Mouse (Mus musculus): ENCODE measurements at regions not wholly inside any gene's neighbourhood (a gene's known extent, or its start where the extent isn't known, plus 50 kb on each side); places are given as distances from the start of the nearest gene placed in this dataset.
A peak's percentile ranks its signal among the peaks of the same experiment; 100 is the strongest.

GRCm38 (mm10) chr10:102943156-102943555 lies 86.9 kb downstream of the Alx1 start:
- no peak for DNase-seq
- intact Hi-C loops (cut with DNase I): no loop called here

GRCm38 (mm10) chr10:102940823-102941519 lies 89.0 kb downstream of the Alx1 start:
- intact Hi-C loops (cut with DNase I): no loop called here

GRCm38 (mm10) chr10:102931445-102931844 lies 98.6 kb downstream of the Alx1 start:
- no peak for DNase-seq
- intact Hi-C loops (cut with DNase I): no loop called here

More at GRCm38 (mm10) chr10:102940823-102941519, 89.0 kb downstream of the Alx1 start:
- DNase-seq: no peak

GRCm38 (mm10) chr10:102928651-102929050 lies 101.4 kb downstream of the Alx1 start:
- intact Hi-C loops (cut with DNase I): no loop called here
- DNase-seq: no peak

GRCm38 (mm10) chr10:102897368-102897767 lies 132.6 kb downstream of the Alx1 start:
- DNase-seq: no peak
- intact Hi-C loops (cut with DNase I): no loop called here

GRCm38 (mm10) chr10:102895952-102896351 lies 134.1 kb downstream of the Alx1 start:
- intact Hi-C loops (cut with DNase I): no loop called here
- no peak for DNase-seq

GRCm38 (mm10) chr10:102892373-102892772 lies 137.6 kb downstream of the Alx1 start:
- DNase-seq: no peak
- intact Hi-C loops (cut with DNase I): no loop called here

- intact Hi-C loops (cut with DNase I): no loop called here
- no peak for DNase-seq
Measured at GRCm38 (mm10) chr10:102889709-102890108, 140.3 kb downstream of the Alx1 start.

GRCm38 (mm10) chr10:102881824-102882438 lies 148.1 kb downstream of the Alx1 start:
- intact Hi-C loops (cut with DNase I): no loop called here
- DNase-seq: no peak

GRCm38 (mm10) chr10:102878010-102878409 lies 152.0 kb downstream of the Alx1 start:
- DNase-seq: peak in 1 of 2 experiments; percentile 2
- intact Hi-C loops (cut with DNase I): loop anchor here (2.0 kb wide), 1 partner anchor 429 kb away; no protein-coding TSS in a partner anchor

- intact Hi-C loops (cut with DNase I): no loop called here
- DNase-seq: no peak
Measured at GRCm38 (mm10) chr10:102876946-102877345, 153.1 kb downstream of the Alx1 start.

- DNase-seq: no peak
- intact Hi-C loops (cut with DNase I): no loop called here
Measured at GRCm38 (mm10) chr10:102866920-102867319, 163.1 kb downstream of the Alx1 start.

- intact Hi-C loops (cut with DNase I): loop anchor here (5.0 kb wide), 1 partner anchor 384 kb away; no protein-coding TSS in a partner anchor
- no peak for DNase-seq
Measured at GRCm38 (mm10) chr10:102836567-102837224, 193.3 kb downstream of the Alx1 start.

GRCm38 (mm10) chr10:102835814-102836213 lies 194.2 kb downstream of the Alx1 start:
- intact Hi-C loops (cut with DNase I): loop anchor here (5.0 kb wide), 1 partner anchor 384 kb away; no protein-coding TSS in a partner anchor
- DNase-seq: no peak

- DNase-seq: no peak
- intact Hi-C loops (cut with DNase I): no loop called here
Measured at GRCm38 (mm10) chr10:102829606-102830005, 200.4 kb downstream of the Alx1 start.

- intact Hi-C loops (cut with DNase I): loop anchor here (1.0 to 2.0 kb wide), 4 partner anchors 88 to 375 kb away; partner anchors contain the start of gene Nts
- DNase-seq: no peak
Measured at GRCm38 (mm10) chr10:102823434-102823833, 206.6 kb downstream of the Alx1 start.

GRCm38 (mm10) chr10:102801391-102801790 lies 228.6 kb downstream of the Alx1 start:
- intact Hi-C loops (cut with DNase I): no loop called here
- no peak for DNase-seq

GRCm38 (mm10) chr10:102779243-102779642 lies 250.8 kb downstream of the Alx1 start:
- DNase-seq: no peak
- intact Hi-C loops (cut with DNase I): no loop called here

GRCm38 (mm10) chr10:102763696-102764095 lies 251.7 kb downstream of the Rassf9 start:
- intact Hi-C loops (cut with DNase I): no loop called here
- no peak for DNase-seq

GRCm38 (mm10) chr10:102762378-102762777 lies 250.4 kb downstream of the Rassf9 start:
- DNase-seq: no peak
- intact Hi-C loops (cut with DNase I): no loop called here

GRCm38 (mm10) chr10:102735207-102735606 lies 223.2 kb downstream of the Rassf9 start:
- DNase-seq: peak; percentile 17 to 30
- intact Hi-C loops (cut with DNase I): loop anchor here (1.0 to 10.0 kb wide), 3 partner anchors 88 to 236 kb away; no protein-coding TSS in a partner anchor

All from heart, postnatal 36 days (tissue).